Mouse (Mus musculus): ENCODE measurements at regions not wholly inside any gene's neighbourhood (a gene's known extent, or its start where the extent isn't known, plus 50 kb on each side); places are given as distances from the start of the nearest gene placed in this dataset.
A peak's percentile ranks its signal among the peaks of the same experiment; 100 is the strongest.

GRCm38 (mm10) chr3:114279653-114280052 is 249.3 kb downstream of the Col11a1 start:
- no peak for DNase-seq (ENCODE audit: low spot score)

GRCm38 (mm10) chr3:114319444-114319843 is 289.1 kb downstream of the Col11a1 start:
- DNase-seq (ENCODE audit: low spot score) = no peak

GRCm38 (mm10) chr3:114334334-114334733 is 304.0 kb downstream of the Col11a1 start:
- no peak for DNase-seq (ENCODE audit: low spot score)

- DNase-seq (ENCODE audit: low spot score) = peak; percentile 26
Observed at GRCm38 (mm10) chr3:114343714-114344113, 313.4 kb downstream of the Col11a1 start.

GRCm38 (mm10) chr3:114380044-114380443 is 349.7 kb downstream of the Col11a1 start:
- DNase-seq (ENCODE audit: low spot score) = no peak

- no peak for DNase-seq (ENCODE audit: low spot score)
Observed at GRCm38 (mm10) chr3:114403467-114403866, 373.1 kb downstream of the Col11a1 start.
